Mouse (Mus musculus) E14TG2a.4 (cell line): Measurements from ENCODE around the gene Thada.

Experiments
- CTCF ChIP-seq: conservative IDR thresholded peaks from 2 replicates; pipeline ENCODE4 v1.5.1; 2014; ENCODE audit warnings: low read length
- POU5F1 ChIP-seq: IDR thresholded peaks from 2 replicates; pipeline ENCODE4 v1.6.1; 2014; ENCODE audit warnings: low read length, borderline replicate concordance

GRCm38 (mm10) chr17:84179026-84179972 is 286.7 kb downstream of the Thada start:
- no peak for TF ChIP-seq CTCF
- TF ChIP-seq POU5F1 = no peak
